Mouse (Mus musculus): Measurements from ENCODE around the gene Gse1. TPM values are rescaled to one million over a fixed set of nuclear protein-coding genes. Genes with fewer than 3 reads are reported as not detected.

Gene Gse1
- polyA plus RNA-seq, 1 experiment: 70.4 TPM

DNA sequence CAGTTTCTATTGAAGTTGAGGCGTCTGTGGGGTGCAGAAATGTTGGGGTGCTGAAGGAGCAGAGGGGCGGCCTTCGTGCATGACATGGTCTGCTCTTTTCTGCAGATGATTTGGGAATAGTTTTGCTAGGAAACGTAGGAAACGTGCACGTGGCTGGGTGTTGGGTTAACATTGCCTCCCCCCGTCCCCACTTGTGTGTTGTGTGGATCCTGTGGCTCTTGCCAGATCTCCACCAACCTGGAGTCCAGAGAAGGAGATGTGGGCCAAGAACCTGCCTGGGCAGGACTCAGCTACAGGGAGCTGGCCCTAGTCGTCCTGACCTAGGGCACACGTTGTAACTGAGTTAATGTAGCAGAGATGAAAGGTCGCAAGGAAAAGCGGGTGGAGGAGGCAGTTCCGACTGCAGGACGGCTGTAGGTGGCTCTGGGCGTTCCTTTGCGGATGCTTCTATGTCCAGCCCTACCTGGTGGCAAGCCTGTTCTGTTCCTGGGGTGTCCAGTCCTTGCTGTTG is 261.6 kb downstream of the Gse1 start:
- DNase-seq (ENCODE audit: low read depth): no peak

DNA sequence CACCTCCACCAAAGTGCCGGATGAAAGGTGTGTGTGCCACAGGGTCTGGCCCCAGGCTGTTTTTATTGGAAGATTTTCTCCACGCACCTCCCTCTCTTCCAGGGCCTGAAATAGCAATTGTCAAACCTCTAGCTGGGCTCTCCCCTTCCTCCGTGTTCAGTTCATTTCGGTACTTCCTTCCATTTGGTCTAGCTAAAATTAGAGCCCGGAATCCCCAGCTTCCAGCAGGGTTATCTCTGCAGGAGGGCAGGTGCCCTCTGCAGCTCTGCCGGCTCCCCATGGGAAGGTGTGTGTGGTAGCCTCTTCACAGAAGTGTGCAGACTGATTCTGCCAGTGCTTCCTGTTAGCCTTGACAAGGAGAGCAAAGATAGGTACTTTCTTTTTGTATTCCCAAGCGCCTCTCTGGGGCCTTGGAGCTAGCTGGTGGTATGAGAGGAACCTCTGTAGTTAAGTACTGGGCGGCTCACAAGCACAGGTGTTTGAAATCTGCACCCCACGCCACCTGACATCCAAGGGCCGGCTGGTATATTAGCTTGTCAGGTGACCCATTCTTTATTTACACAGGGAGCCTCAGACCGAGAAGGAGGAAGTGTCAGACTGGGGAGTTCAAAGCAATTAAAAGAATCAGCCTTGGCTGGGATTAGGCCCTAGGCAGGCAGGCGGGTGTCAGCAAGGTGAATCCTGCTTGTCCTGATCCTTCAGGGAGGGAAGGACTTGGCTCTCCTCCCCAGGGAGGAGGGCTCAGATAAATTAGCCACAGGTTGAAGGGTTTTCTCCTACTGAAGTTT is 262.3 kb downstream of the Gse1 start:
- DNase-seq (ENCODE audit: low read depth): no peak
- TF ChIP-seq CTCF (IDR thresholded peaks at IDR 0.05; ENCODE audit: borderline replicate concordance, extremely low read depth, insufficient read depth, insufficient read length) (no peak), POLR2A (IDR thresholded peaks at IDR 0.05; ENCODE audit: borderline replicate concordance, extremely low read depth, insufficient read depth, insufficient read length, poor library complexity, severe bottlenecking) (no peak)

More for the DNA sequence above, 261.6 kb downstream of the Gse1 start:
- no peak for TF ChIP-seq POLR2A (IDR thresholded peaks at IDR 0.05; ENCODE audit: borderline replicate concordance, extremely low read depth, insufficient read depth, insufficient read length, poor library complexity, severe bottlenecking)
- no peak for TF ChIP-seq CTCF (IDR thresholded peaks at IDR 0.05; ENCODE audit: borderline replicate concordance, extremely low read depth, insufficient read depth, insufficient read length)

DNA sequence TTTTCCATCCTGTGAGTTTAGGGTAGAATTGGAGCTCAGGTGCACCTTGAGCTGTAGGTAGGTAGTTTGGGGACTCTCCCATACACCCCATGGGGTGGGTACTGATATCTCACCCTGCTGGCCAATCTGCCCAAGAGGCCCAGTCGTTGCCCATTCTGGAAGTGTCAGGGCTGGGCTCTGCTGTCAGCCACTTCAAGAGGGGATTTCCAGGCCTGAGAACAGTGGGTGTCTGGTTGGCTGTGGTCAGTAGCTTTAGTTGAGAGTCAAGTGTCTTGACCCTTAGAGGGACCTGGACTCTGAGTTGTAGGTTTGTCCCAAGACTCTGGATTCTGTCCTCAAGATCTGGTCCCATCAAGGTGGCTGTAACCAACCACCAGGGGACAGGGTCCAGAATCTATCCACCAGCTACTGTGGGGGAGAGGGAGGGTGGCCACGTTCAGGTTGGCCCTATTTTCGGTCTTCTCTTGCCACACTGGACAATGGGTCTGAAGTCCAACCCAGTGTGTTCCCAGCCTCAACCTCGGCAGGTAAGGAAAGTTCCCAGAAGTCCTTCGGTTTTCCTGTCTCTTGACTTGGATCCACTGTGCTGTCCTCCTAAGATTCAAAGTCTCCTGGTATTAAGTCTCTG is 263.0 kb downstream of the Gse1 start:
- no peak for DNase-seq (ENCODE audit: low read depth)

GRCm38 (mm10) chr8:120492193-120492880 is 264.1 kb downstream of the Gse1 start:
- no peak for DNase-seq (ENCODE audit: low read depth)
- TF ChIP-seq POLR2A (IDR thresholded peaks at IDR 0.05; ENCODE audit: borderline replicate concordance, extremely low read depth, insufficient read depth, insufficient read length, poor library complexity, severe bottlenecking) (no peak), CTCF (IDR thresholded peaks at IDR 0.05; ENCODE audit: borderline replicate concordance, extremely low read depth, insufficient read depth, insufficient read length) (no peak)

More for the DNA sequence above, 263.0 kb downstream of the Gse1 start:
- TF ChIP-seq CTCF (IDR thresholded peaks at IDR 0.05; ENCODE audit: borderline replicate concordance, extremely low read depth, insufficient read depth, insufficient read length) (no peak), POLR2A (IDR thresholded peaks at IDR 0.05; ENCODE audit: borderline replicate concordance, extremely low read depth, insufficient read depth, insufficient read length, poor library complexity, severe bottlenecking) (no peak)

DNA sequence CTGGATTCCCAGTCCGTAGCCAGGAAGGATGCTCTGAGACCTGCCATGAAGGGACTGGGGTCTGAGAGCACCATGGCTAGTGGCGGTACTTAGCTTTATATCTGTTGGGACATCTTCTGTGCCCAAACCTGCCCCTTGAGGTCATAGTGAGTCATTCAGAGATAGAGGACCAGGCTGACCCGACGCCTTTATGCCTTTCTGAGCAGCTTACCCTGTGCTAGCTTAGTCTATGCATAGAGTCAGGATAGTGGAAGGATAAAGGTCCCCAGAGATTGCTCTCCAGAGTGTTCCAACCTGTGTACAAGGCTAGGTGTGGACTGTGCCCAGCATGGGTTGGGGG is 264.6 kb downstream of the Gse1 start:
- no peak for DNase-seq (ENCODE audit: low read depth)
- TF ChIP-seq CTCF (IDR thresholded peaks at IDR 0.05; ENCODE audit: borderline replicate concordance, extremely low read depth, insufficient read depth, insufficient read length) (no peak), POLR2A (IDR thresholded peaks at IDR 0.05; ENCODE audit: borderline replicate concordance, extremely low read depth, insufficient read depth, insufficient read length, poor library complexity, severe bottlenecking) (no peak)

GRCm38 (mm10) chr8:120493508-120494464 is 265.5 kb downstream of the Gse1 start:
- TF ChIP-seq CTCF (IDR thresholded peaks at IDR 0.05; ENCODE audit: borderline replicate concordance, extremely low read depth, insufficient read depth, insufficient read length) (no peak), POLR2A (IDR thresholded peaks at IDR 0.05; ENCODE audit: borderline replicate concordance, extremely low read depth, insufficient read depth, insufficient read length, poor library complexity, severe bottlenecking) (no peak)
- no peak for DNase-seq (ENCODE audit: low read depth)

DNA sequence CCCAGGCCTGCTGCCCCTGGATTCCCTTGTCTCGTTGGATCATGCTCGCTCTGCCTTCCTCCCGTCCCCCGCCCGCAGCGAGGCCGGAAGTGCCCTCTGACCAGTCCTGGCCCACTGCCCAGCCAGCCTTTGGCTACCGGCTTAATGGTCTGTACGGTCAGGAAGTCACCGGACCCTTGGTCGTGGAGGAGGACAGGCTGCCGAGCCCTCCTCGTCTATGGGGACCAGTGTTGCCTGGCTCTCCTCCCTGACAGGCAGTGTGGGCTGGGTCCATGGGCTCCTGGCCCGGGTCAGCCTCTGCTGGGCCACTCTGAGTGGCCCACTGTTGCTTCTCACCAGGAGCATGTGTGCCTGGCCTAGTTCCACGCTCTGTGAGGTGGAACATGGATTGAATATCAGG is 266.6 kb downstream of the Gse1 start:
- TF ChIP-seq CTCF (IDR thresholded peaks at IDR 0.05; ENCODE audit: borderline replicate concordance, extremely low read depth, insufficient read depth, insufficient read length) (no peak), POLR2A (IDR thresholded peaks at IDR 0.05; ENCODE audit: borderline replicate concordance, extremely low read depth, insufficient read depth, insufficient read length, poor library complexity, severe bottlenecking) (no peak)

DNA sequence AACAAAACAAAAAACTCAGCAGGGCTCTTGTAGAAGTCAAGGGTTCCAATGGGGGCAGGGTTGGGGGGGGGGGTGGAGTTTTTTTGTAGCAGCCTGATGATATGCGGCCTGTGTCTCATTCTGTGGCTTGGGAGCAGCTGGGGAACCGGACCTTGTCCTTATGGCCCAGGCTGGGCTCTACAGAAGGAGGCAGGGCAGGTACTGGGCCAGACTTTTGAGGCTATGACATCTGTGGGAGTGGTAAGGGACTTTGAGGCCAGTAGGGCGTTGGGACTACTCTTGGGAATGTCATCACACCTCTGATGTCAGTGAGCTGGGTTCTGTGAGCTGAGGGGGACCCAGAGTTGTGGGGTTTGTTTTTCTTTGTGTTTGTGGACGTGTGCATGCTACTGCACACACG is 267.2 kb downstream of the Gse1 start:
- TF ChIP-seq POLR2A (IDR thresholded peaks at IDR 0.05; ENCODE audit: borderline replicate concordance, extremely low read depth, insufficient read depth, insufficient read length, poor library complexity, severe bottlenecking) (no peak), CTCF (IDR thresholded peaks at IDR 0.05; ENCODE audit: borderline replicate concordance, extremely low read depth, insufficient read depth, insufficient read length) (no peak)
- no peak for DNase-seq (ENCODE audit: low read depth)

More for the DNA sequence above, 266.6 kb downstream of the Gse1 start:
- DNase-seq (ENCODE audit: low read depth): no peak

GRCm38 (mm10) chr8:120496478-120496877 is 268.2 kb downstream of the Gse1 start:
- TF ChIP-seq CTCF (IDR thresholded peaks at IDR 0.05; ENCODE audit: borderline replicate concordance, extremely low read depth, insufficient read depth, insufficient read length) (no peak), POLR2A (IDR thresholded peaks at IDR 0.05; ENCODE audit: borderline replicate concordance, extremely low read depth, insufficient read depth, insufficient read length, poor library complexity, severe bottlenecking) (no peak)

GRCm38 (mm10) chr8:120497503-120497946 is 269.3 kb downstream of the Gse1 start:
- TF ChIP-seq POLR2A (IDR thresholded peaks at IDR 0.05; ENCODE audit: borderline replicate concordance, extremely low read depth, insufficient read depth, insufficient read length, poor library complexity, severe bottlenecking): no peak
- TF ChIP-seq CTCF (IDR thresholded peaks at IDR 0.05; ENCODE audit: borderline replicate concordance, extremely low read depth, insufficient read depth, insufficient read length): no peak
- DNase-seq (ENCODE audit: low read depth): peak; percentile 90

More at GRCm38 (mm10) chr8:120496478-120496877, 268.2 kb downstream of the Gse1 start:
- DNase-seq (ENCODE audit: low read depth): no peak

All from brain, embryonic 14.5 days (tissue).